Mouse (Mus musculus) yolk sac, embryonic 10.5 days (tissue): ENCODE measurements around the gene Ranbp10.
A peak's percentile ranks its signal among the peaks of the same experiment; 100 is the strongest.

Experiments used
- DNase-seq: peaks from one replicate; pipeline ENCODE4 v3.0.0-alpha.2; 2017; ENCODE audit warnings: low spot score

Gene Ranbp10

GRCm38 (mm10) chr8:105788927-105789326 is 38.2 kb downstream of the Ranbp10 start:
- DNase-seq: no peak

GRCm38 (mm10) chr8:105788241-105788640 is 38.9 kb downstream of the Ranbp10 start:
- no peak for DNase-seq

- DNase-seq: no peak
Measured at GRCm38 (mm10) chr8:105780298-105780697, 46.9 kb downstream of the Ranbp10 start.

GRCm38 (mm10) chr8:105777833-105778232 is 49.3 kb downstream of the Ranbp10 start:
- no peak for DNase-seq

- no peak for DNase-seq
Measured at GRCm38 (mm10) chr8:105774498-105774897, 52.7 kb downstream of the Ranbp10 start.

GRCm38 (mm10) chr8:105773441-105773861 is 53.7 kb downstream of the Ranbp10 start:
- DNase-seq: no peak

GRCm38 (mm10) chr8:105771398-105772175 is 55.6 kb downstream of the Ranbp10 start:
- no peak for DNase-seq

- no peak for DNase-seq
Measured at GRCm38 (mm10) chr8:105770609-105771008, 56.5 kb downstream of the Ranbp10 start.

- DNase-seq: no peak
Measured at GRCm38 (mm10) chr8:105768485-105769257, 58.5 kb downstream of the Ranbp10 start.

- DNase-seq: peak; percentile 98
Measured at GRCm38 (mm10) chr8:105758277-105759108, 68.7 kb downstream of the Ranbp10 start, which contains the start of gene Gfod2. TSS of gene Gfod2 (minus strand) at chr8:105758664.

- no peak for DNase-seq
Measured at GRCm38 (mm10) chr8:105757796-105758276, 69.3 kb downstream of the Ranbp10 start.

GRCm38 (mm10) chr8:105754688-105755087 is 72.5 kb downstream of the Ranbp10 start:
- peak; percentile 40 for DNase-seq

GRCm38 (mm10) chr8:105753916-105754315 is 73.2 kb downstream of the Ranbp10 start:
- DNase-seq: no peak

GRCm38 (mm10) chr8:105750606-105751005 is 76.5 kb downstream of the Ranbp10 start:
- DNase-seq: peak; percentile 49

GRCm38 (mm10) chr8:105743301-105743700 is 83.8 kb downstream of the Ranbp10 start:
- DNase-seq: no peak

- no peak for DNase-seq
Measured at GRCm38 (mm10) chr8:105739216-105739615, 87.9 kb downstream of the Ranbp10 start.

- no peak for DNase-seq
Measured at GRCm38 (mm10) chr8:105732186-105732585, 95.0 kb downstream of the Ranbp10 start.

GRCm38 (mm10) chr8:105727397-105728124 is 99.6 kb downstream of the Ranbp10 start:
- no peak for DNase-seq

- DNase-seq: no peak
Measured at GRCm38 (mm10) chr8:105725726-105726125, 101.4 kb downstream of the Ranbp10 start.

- no peak for DNase-seq
Measured at GRCm38 (mm10) chr8:105722861-105723260, 104.3 kb downstream of the Ranbp10 start.

- DNase-seq: no peak
Measured at GRCm38 (mm10) chr8:105719637-105720036, 107.5 kb downstream of the Ranbp10 start.
